Mouse (Mus musculus) small intestine, adult 2 months (tissue): ENCODE measurements at regions not wholly inside any gene's neighbourhood (a gene's known extent, or its start where the extent isn't known, plus 50 kb on each side); places are given as distances from the start of the nearest gene placed in this dataset.

Experiments
- CTCF ChIP-seq: fragments of 200-500 bp; IDR thresholded peaks from 2 replicates; pipeline ENCODE4 v1.5.1; 2012; ENCODE audit warnings: low read depth, mild to moderate bottlenecking, control low read depth, inconsistent platforms, low read length, moderate library complexity, mixed read lengths; ENCODE audit not compliant: insufficient replicate concordance, insufficient read length; ENCODE audit errors: extremely low read depth
- POLR2A ChIP-seq: fragments of 200-500 bp; IDR thresholded peaks from 2 replicates; pipeline ENCODE4 v1.6.1; 2012; ENCODE audit warnings: low read depth, mild to moderate bottlenecking, control low read depth, inconsistent platforms, low read length, moderate library complexity

- no peak for TF ChIP-seq POLR2A
- no peak for TF ChIP-seq CTCF
Observed at GRCm38 (mm10) chrX:166933766-166934165, 275.3 kb downstream of the Tmsb4x start.
